Mouse (Mus musculus) embryonic facial prominence, embryonic 14.5 days (tissue): ENCODE data around the gene Anks1. TPM values are rescaled to one million over a fixed set of nuclear protein-coding genes. Genes with fewer than 3 reads are reported as not detected.

Experiments used
- ATAC-seq: fragments of 200-750 bp; cut with Nextera tagmentation; 2 replicates; pipeline ENCODE4 v1.8.0; 2017; ENCODE audit warnings: low read depth, moderate number of reproducible peaks, moderate TSS enrichment
- DNase-seq: peaks from one replicate; pipeline ENCODE4 v3.0.0-alpha.2; 2015; ENCODE audit warnings: low spot score
- H3K27ac ChIP-seq: fragments of 300-500 bp; sonication (generic); replicated peaks from 2 replicates; pipeline ENCODE4 v1.5.1; 2014; ENCODE audit warnings: low read depth, mild to moderate bottlenecking, low read length, moderate library complexity
- H3K27me3 ChIP-seq: fragments of 300-500 bp; sonication (generic); replicated peaks from 2 replicates; pipeline ENCODE4 v1.6.1; 2014; ENCODE audit warnings: low read length; ENCODE audit not compliant: control insufficient read depth, insufficient read depth
- H3K36me3 ChIP-seq: fragments of 300-500 bp; sonication (generic); 2 replicates; pipeline ENCODE4 v1.6.1; 2014; ENCODE audit warnings: low read length, mixed read lengths; ENCODE audit not compliant: control insufficient read depth, insufficient read depth
- H3K4me1 ChIP-seq: fragments of 300-500 bp; sonication (generic); 2 replicates; pipeline ENCODE4 v1.6.1; 2014; ENCODE audit warnings: antibody characterized with exemption, low read length; ENCODE audit not compliant: control insufficient read depth, insufficient read depth
- H3K4me2 ChIP-seq: fragments of 300-500 bp; sonication (generic); 2 replicates; pipeline ENCODE4 v1.6.1; 2014; ENCODE audit warnings: low read depth, mild to moderate bottlenecking, low read length, moderate library complexity, mixed read lengths
- H3K4me3 ChIP-seq: fragments of 300-500 bp; sonication (generic); 2 replicates; pipeline ENCODE4 v1.5.1; 2014; ENCODE audit warnings: low read depth, mild to moderate bottlenecking, low read length
- H3K9ac ChIP-seq: fragments of 300-500 bp; sonication (generic); 2 replicates; pipeline ENCODE4 v1.6.1; 2014; ENCODE audit warnings: low read depth, mild to moderate bottlenecking, low read length, moderate library complexity, mixed read lengths
- H3K9me3 ChIP-seq: fragments of 300-500 bp; sonication (generic); 2 replicates; pipeline ENCODE4 v1.6.1; 2016; ENCODE audit warnings: low read length; ENCODE audit not compliant: control insufficient read depth
- WGBS: fragments of 180-500 bp; shearing (Covaris S2); extraction: QIAGEN DNeasy Blood & Tissue Kit; methylation state at CpG from one replicate; pipeline ENCODE4 v1.1.7; 2014; 5-methylcytosine and 5-hydroxymethylcytosine counted together
- polyA plus RNA-seq: library from polyadenylated mRNA; unstranded; fragments of >200 nt; fragmentation: Nextera tagmentation; extraction: Ambion mirVana; gene quantifications from 2 replicates; pipeline ENCODE4 v1.2.1, GENCODE M21; 2014

Anks1 gene
- polyA plus RNA-seq, 1 experiment from 2014 or later, result 14.2 TPM

- DNase-seq, result no peak
- peaks cover 24% of the 10 kb centered on the region for H3K4me1 ChIP-seq
- peak overlapping the region; percentile 7 for H3K27ac ChIP-seq
- ATAC-seq, result no peak
- H3K4me2 ChIP-seq, result no peak overlapping the region
- H3K27me3 ChIP-seq, result no peaks in the 10 kb centered on the region
- H3K9me3 ChIP-seq, result no peaks in the 10 kb centered on the region
- WGBS, result 79% methylated on average over 7 of the region's 7 CpGs
- no peak overlapping the region for H3K9ac ChIP-seq
- peaks cover 28% of the 10 kb centered on the region; the same call in 1 of the 2 replicates for H3K36me3 ChIP-seq
- H3K4me3 ChIP-seq, result no peak overlapping the region
Measured at GRCm38 (mm10) chr17:28062710-28063109, 153.6 kb downstream of the Anks1 start.

GRCm38 (mm10) chr17:28063163-28063562 lies 154.1 kb downstream of the Anks1 start:
- peaks cover 24% of the 10 kb centered on the region; the same call in 1 of the 2 replicates for H3K36me3 ChIP-seq
- ATAC-seq (0 out of 2 replicates have a peak, but pooled peaks have one; percentile 6), DNase-seq (peak; percentile 63)
- H3K4me1 ChIP-seq, result peaks cover 24% of the 10 kb centered on the region
- no peak overlapping the region for H3K4me3 ChIP-seq
- peak overlapping the region; percentile 19; the same call in 1 of the 2 replicates for H3K9ac ChIP-seq
- 37% methylated on average over 6 of the region's 6 CpGs for WGBS
- H3K4me2 ChIP-seq, result no peak overlapping the region
- no peaks in the 10 kb centered on the region for H3K9me3 ChIP-seq
- H3K27ac ChIP-seq, result peak overlapping the region; percentile 7
- no peaks in the 10 kb centered on the region for H3K27me3 ChIP-seq

DNA sequence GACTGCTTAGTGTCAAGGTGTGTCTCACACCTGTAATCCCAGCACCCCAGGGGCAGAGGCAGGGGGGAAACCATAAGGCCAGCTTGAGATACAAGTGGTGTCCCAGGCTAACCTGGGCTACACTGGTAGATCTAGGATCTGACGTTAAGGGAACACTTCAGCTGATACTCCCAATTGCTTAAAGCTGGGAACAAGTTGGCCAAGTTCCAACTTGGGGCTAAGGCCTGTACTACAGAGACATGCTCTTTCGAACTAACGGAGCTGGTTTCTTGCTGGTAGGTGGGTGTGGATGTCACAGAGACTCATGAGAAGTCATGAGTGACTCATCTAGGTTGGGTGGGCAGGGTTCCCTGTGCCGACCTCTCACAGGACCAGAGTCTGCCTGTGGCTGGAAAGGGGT lies 158.2 kb downstream of the Anks1 start:
- ATAC-seq, result no peak
- H3K4me2 ChIP-seq, result no peak overlapping the region
- H3K27ac ChIP-seq, result no peak overlapping the region
- H3K4me3 ChIP-seq, result no peak overlapping the region
- 54% methylated on average over 4 of the region's 4 CpGs for WGBS
- H3K9ac ChIP-seq, result no peak overlapping the region
- no peaks in the 10 kb centered on the region for H3K9me3 ChIP-seq
- H3K36me3 ChIP-seq, result no peaks in the 10 kb centered on the region
- DNase-seq, result no peak
- H3K27me3 ChIP-seq, result no peaks in the 10 kb centered on the region
- 0 out of 2 replicates have a peak, but pooled peaks cover 9% of the 10 kb centered on the region for H3K4me1 ChIP-seq

DNA sequence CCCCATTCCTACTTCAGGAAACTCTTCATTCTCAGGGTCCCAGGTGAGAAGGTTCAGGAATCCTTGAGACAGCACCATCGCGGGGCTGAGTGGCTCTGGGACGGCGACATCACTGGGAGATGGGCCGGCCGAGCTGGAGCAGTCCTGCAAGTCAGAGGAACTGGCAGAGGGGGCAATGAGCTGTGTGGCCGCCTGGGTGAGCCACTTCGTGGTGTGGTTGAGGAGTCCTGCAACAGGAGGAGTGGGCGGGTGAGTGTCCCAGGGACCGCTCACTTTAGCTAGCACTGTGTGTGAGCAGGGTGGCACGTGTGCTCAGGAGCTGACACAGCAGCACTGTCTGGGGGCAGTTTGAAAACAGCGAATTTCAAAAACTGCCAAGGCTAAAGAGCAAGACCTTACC lies 160.3 kb downstream of the Anks1 start:
- Histone ChIP-seq H3K4me3 (no peak overlapping the region), H3K27me3 (no peaks in the 10 kb centered on the region), H3K9me3 (no peaks in the 10 kb centered on the region), H3K4me1 (no peaks in the 10 kb centered on the region), H3K27ac (no peak overlapping the region), H3K36me3 (no peaks in the 10 kb centered on the region), H3K9ac (peak overlapping the region; percentile 30; the same call in 1 of the 2 replicates), H3K4me2 (no peak overlapping the region)
- no peak for ATAC-seq
- WGBS, result 13% methylated on average over 12 of the region's 12 CpGs
- DNase-seq, result no peak

DNA sequence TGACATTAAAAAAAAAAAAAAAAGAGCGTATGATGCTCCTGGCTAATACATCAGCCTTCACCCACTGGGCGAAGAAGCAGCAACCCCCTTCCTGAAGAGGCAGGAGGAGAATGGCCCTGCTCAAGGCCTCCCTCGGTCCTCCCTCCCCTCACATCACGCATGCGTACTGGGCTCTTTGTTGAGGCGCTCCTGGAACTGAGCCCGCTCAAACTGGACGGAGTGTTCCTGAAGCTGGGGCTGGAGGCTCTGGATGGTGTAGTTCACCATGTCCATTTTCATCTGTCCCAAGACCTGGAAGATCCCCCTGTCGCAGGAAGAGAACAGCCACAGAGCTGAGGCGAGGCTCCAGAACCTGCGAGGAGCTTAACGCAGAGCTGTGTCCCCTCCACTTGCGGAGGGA lies 161.2 kb downstream of the Anks1 start:
- no peaks in the 10 kb centered on the region for H3K27me3 ChIP-seq
- H3K27ac ChIP-seq, result no peak overlapping the region
- no peaks in the 10 kb centered on the region for H3K9me3 ChIP-seq
- no peaks in the 10 kb centered on the region for H3K36me3 ChIP-seq
- DNase-seq (no peak), ATAC-seq (no peak)
- WGBS, result 91% methylated on average over 13 of the region's 13 CpGs
- H3K4me1 ChIP-seq, result no peaks in the 10 kb centered on the region
- H3K9ac ChIP-seq, result no peak overlapping the region
- H3K4me2 ChIP-seq, result no peak overlapping the region
- no peak overlapping the region for H3K4me3 ChIP-seq

GRCm38 (mm10) chr17:28072730-28073129 lies 163.6 kb downstream of the Anks1 start:
- no peaks in the 10 kb centered on the region for H3K36me3 ChIP-seq
- no peak overlapping the region for H3K4me2 ChIP-seq
- ATAC-seq (no peak), DNase-seq (no peak)
- no peaks in the 10 kb centered on the region for H3K9me3 ChIP-seq
- H3K4me3 ChIP-seq, result no peak overlapping the region
- 64% methylated on average over 2 of the region's 2 CpGs for WGBS
- H3K27me3 ChIP-seq, result no peaks in the 10 kb centered on the region
- H3K4me1 ChIP-seq, result no peaks in the 10 kb centered on the region
- no peak overlapping the region for H3K9ac ChIP-seq
- H3K27ac ChIP-seq, result no peak overlapping the region

- Histone ChIP-seq H3K4me3 (no peak overlapping the region), H3K27ac (no peak overlapping the region), H3K4me1 (no peaks in the 10 kb centered on the region), H3K27me3 (no peaks in the 10 kb centered on the region), H3K36me3 (no peaks in the 10 kb centered on the region), H3K9ac (no peak overlapping the region), H3K9me3 (no peaks in the 10 kb centered on the region), H3K4me2 (no peak overlapping the region)
- DNase-seq, result no peak
- 61% methylated on average over 7 of the region's 7 CpGs for WGBS
- no peak for ATAC-seq
Measured at GRCm38 (mm10) chr17:28074486-28074885, 165.4 kb downstream of the Anks1 start.

- H3K9ac ChIP-seq, result no peak overlapping the region
- no peak overlapping the region for H3K4me3 ChIP-seq
- DNase-seq, result no peak
- H3K4me1 ChIP-seq, result no peaks in the 10 kb centered on the region
- H3K9me3 ChIP-seq, result no peaks in the 10 kb centered on the region
- no peak for ATAC-seq
- WGBS, result 81% methylated on average over 9 of the region's 9 CpGs
- H3K36me3 ChIP-seq, result no peaks in the 10 kb centered on the region
- H3K27ac ChIP-seq, result no peak overlapping the region
- no peaks in the 10 kb centered on the region for H3K27me3 ChIP-seq
- no peak overlapping the region for H3K4me2 ChIP-seq
Measured at GRCm38 (mm10) chr17:28078028-28078427, 168.9 kb downstream of the Anks1 start.

GRCm38 (mm10) chr17:28079618-28080017 lies 170.5 kb downstream of the Anks1 start:
- Histone ChIP-seq H3K9ac (peak overlapping the region; percentile 70), H3K27me3 (no peaks in the 10 kb centered on the region), H3K4me3 (peak overlapping the region; percentile 67), H3K36me3 (no peaks in the 10 kb centered on the region), H3K4me2 (peak overlapping the region; percentile 100), H3K4me1 (no peaks in the 10 kb centered on the region), H3K9me3 (no peaks in the 10 kb centered on the region), H3K27ac (no peak overlapping the region; the same call in 1 of the 2 replicates)
- WGBS, result 1% methylated on average over 15 of the region's 25 CpGs
- DNase-seq, result peak; percentile 95
- peak; percentile 73 for ATAC-seq
